Mouse (Mus musculus): Measurements from ENCODE around the gene Stard10. TPM values are rescaled to one million over a fixed set of nuclear protein-coding genes. Genes with fewer than 3 reads are reported as not detected.

The Stard10 gene
- polyA plus RNA-seq, 1 experiment: 13.5 TPM

DNA sequence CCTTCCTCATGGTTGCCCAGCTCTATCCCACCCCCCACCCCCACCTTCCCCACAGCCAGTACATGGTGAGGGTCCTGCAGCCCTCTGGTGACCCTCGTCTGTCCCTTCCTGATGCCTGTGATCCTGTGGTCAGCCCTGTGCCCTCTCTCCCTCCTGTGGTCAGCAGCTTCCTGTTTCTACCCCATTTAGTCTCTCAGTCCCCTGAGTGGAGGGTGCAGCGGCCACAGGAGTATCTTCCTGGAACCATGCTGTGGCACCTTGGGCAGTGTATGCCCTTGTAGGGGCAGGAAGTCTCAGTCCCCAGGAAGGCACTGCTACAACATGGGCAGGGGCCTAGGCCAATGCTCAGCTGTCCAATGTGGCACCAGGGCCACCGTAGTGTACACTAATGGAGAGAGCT lies 40.0 kb downstream of the Stard10 start:
- H3K4me1 ChIP-seq (ENCODE audit: control insufficient read depth, insufficient read depth, low read length): no peaks in the 10 kb centered on the region
- TF ChIP-seq POLR2A (IDR thresholded peaks at IDR 0.05; ENCODE audit: low read depth, low read length) (no peak), CTCF (IDR thresholded peaks at IDR 0.05; ENCODE audit: borderline replicate concordance, insufficient read depth, low read length) (no peak)
- no peak overlapping the region for H3K4me3 ChIP-seq (ENCODE audit: insufficient read depth, low read length)
- no peak overlapping the region for H3K27ac ChIP-seq (ENCODE audit: insufficient read depth, low read length)

DNA sequence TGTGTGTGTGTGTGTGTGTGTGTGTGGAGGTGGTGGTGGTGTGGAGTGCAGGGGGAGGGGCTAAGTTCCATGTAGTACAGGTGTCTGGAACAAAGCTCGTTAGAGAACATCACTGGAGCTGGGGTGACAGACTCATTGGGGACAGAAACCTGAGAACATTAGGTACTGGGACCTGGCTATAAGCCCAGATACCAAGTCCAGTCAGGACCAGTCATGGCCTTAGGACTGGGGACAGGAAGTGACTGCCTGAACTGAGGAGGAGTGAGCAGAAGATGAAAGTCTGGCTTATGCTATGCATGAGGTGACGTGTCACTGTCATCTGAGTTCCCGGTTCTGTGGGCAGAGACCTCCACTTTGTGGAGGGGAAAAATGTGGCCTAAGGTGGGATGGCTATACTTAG lies 43.5 kb downstream of the Stard10 start:
- Histone ChIP-seq H3K4me3 (ENCODE audit: insufficient read depth, low read length) (no peak overlapping the region), H3K4me1 (ENCODE audit: control insufficient read depth, insufficient read depth, low read length) (no peaks in the 10 kb centered on the region), H3K27ac (ENCODE audit: insufficient read depth, low read length) (no peak overlapping the region)
- TF ChIP-seq CTCF (IDR thresholded peaks at IDR 0.05; ENCODE audit: borderline replicate concordance, insufficient read depth, low read length) (no peak), POLR2A (IDR thresholded peaks at IDR 0.05; ENCODE audit: low read depth, low read length) (no peak)

DNA sequence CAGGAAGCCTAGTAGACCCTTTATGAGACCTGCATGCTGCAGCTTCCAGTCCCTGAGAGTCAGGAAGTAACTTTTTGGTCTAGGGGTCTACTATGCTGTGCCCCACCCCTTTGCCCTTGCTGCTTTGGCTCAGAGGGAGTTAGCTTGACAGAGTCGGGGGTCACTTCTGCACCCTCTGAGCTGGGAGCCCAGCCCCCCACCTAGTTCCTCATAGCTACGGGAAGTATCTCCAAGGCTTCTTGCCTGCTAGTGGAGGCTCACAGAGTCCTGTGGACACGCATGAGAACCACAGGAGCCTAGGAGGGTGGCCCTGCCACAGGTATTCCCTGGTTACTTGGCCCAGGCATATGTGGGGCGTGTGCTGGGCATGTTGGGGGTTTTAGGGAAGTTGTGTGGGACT lies 44.1 kb downstream of the Stard10 start:
- no peak overlapping the region for H3K27ac ChIP-seq (ENCODE audit: insufficient read depth, low read length)
- no peak overlapping the region for H3K4me3 ChIP-seq (ENCODE audit: insufficient read depth, low read length)
- no peaks in the 10 kb centered on the region for H3K4me1 ChIP-seq (ENCODE audit: control insufficient read depth, insufficient read depth, low read length)
- TF ChIP-seq POLR2A (IDR thresholded peaks at IDR 0.05; ENCODE audit: low read depth, low read length) (no peak), CTCF (IDR thresholded peaks at IDR 0.05; ENCODE audit: borderline replicate concordance, insufficient read depth, low read length) (no peak)

DNA sequence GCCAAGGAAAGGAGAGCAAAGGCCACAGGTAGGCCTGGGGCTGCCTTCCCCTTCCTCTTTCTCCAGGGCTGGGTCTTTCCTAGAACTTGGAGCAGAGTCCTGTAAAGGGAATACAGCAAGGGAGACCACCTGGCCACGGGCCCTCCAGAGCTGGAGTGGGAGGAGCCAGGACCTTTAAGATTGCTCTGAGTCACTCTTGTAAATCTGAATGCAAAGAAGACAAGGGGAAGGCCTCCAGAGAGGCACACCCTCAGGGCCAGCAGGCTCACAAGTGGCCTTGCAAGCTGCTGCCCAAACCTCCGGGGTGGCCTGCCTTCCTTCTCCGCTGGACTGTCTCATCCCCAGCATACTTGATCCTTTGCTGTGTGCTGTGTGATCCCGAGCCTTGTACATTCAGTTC lies 44.9 kb downstream of the Stard10 start:
- TF ChIP-seq POLR2A (IDR thresholded peaks at IDR 0.05; ENCODE audit: low read depth, low read length) (no peak), CTCF (IDR thresholded peaks at IDR 0.05; ENCODE audit: borderline replicate concordance, insufficient read depth, low read length) (no peak)
- Histone ChIP-seq H3K4me1 (ENCODE audit: control insufficient read depth, insufficient read depth, low read length) (no peaks in the 10 kb centered on the region), H3K4me3 (ENCODE audit: insufficient read depth, low read length) (no peak overlapping the region), H3K27ac (ENCODE audit: insufficient read depth, low read length) (no peak overlapping the region)

DNA sequence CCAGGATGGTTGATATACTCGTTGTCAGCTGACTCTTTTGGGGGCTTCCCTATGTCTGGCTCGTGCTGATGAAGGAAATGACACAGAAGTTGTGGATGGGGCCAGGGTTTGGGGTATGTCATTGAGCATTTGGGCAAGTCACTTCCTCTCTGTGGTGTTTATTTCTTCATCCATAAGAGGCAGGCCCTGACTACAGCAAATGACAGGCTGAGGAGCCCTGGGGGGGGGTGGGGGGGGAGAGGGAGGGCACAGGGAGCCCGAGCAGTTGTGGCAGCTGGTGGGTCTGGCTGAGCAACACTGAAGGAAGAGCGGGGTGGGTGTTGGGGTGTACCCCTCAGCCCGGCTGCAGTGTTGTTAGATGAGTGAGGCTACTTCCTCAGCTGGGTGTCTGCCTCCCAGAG lies 45.9 kb downstream of the Stard10 start:
- H3K4me3 ChIP-seq (ENCODE audit: insufficient read depth, low read length): no peak overlapping the region
- no peaks in the 10 kb centered on the region for H3K4me1 ChIP-seq (ENCODE audit: control insufficient read depth, insufficient read depth, low read length)
- H3K27ac ChIP-seq (ENCODE audit: insufficient read depth, low read length): no peak overlapping the region
- no peak for TF ChIP-seq POLR2A (IDR thresholded peaks at IDR 0.05; ENCODE audit: low read depth, low read length)
- no peak for TF ChIP-seq CTCF (IDR thresholded peaks at IDR 0.05; ENCODE audit: borderline replicate concordance, insufficient read depth, low read length)

DNA sequence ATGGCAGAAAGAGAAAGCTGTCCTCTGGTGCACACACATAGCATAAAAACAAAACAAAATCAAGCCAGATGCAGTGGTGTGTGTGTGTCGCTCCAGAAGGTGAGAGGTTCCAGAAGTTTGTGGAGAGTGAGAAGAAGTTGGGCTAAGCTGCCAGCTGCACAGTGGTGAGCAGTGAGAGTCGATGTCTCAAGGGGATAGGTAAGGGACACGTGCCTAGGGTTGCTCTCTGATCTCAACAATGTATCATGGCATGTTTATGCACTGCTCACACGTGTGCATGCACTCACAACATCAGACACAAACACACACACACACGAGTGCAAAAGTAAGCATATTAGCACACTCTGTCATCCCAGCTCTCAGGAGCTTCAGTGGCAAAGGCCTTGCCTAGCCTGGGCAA lies 47.0 kb downstream of the Stard10 start:
- no peak overlapping the region for H3K4me3 ChIP-seq (ENCODE audit: insufficient read depth, low read length)
- TF ChIP-seq POLR2A (IDR thresholded peaks at IDR 0.05; ENCODE audit: low read depth, low read length): no peak
- no peak for TF ChIP-seq CTCF (IDR thresholded peaks at IDR 0.05; ENCODE audit: borderline replicate concordance, insufficient read depth, low read length)
- H3K27ac ChIP-seq (ENCODE audit: insufficient read depth, low read length): no peak overlapping the region
- no peaks in the 10 kb centered on the region for H3K4me1 ChIP-seq (ENCODE audit: control insufficient read depth, insufficient read depth, low read length)

DNA sequence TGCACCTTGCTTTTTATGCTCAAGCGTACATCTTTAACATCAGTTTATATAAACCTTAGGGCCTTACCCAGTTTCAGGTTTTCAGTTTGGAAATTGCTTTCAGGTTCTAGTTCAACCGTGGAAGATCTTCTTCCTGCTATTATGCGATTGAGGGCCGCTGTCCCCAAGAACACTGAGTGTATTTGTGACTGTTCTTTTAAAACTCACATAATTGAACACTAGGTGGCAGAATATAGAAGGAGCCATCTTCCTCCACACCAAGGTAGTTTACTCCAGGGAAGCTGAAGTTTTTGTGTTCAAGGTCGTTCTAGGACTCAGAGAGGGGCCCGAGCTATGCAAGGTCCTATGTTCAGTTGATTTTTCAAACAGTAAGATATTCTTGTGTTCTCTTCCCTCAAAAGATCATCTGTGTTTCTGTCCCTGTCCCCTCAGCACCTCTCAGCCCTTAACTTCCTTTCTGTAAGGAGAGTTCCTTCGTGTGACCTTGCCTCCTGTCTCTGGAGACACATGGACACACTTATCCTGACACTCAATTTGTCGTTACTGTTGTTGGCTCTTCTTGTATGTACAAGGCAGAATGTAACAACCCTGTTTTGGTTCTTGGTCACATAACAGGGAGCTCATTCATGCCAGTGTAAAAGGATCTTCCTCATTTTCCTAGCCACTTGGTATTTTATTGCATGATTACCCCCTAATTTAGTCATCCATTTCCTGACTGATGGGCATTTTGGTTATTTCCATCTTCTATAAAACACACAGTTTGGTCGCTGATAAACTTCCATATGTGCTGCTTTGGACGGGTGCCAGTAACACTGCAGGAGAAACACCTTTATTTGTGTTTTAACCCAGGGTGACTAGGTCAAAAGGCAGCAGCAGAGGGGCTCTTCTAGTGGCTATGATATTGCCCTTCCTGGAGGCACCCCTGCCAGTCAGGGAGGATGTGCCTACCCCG lies 51.3 kb downstream of the Stard10 start:
- Histone ChIP-seq H3K4me1 (ENCODE audit: control insufficient read depth, insufficient read depth, low read length) (no peaks in the 10 kb centered on the region), H3K27ac (ENCODE audit: insufficient read depth, low read length) (no peak overlapping the region), H3K4me3 (ENCODE audit: insufficient read depth, low read length) (no peak overlapping the region)
- TF ChIP-seq POLR2A (IDR thresholded peaks at IDR 0.05; ENCODE audit: low read depth, low read length): no peak
- no peak for TF ChIP-seq CTCF (IDR thresholded peaks at IDR 0.05; ENCODE audit: borderline replicate concordance, insufficient read depth, low read length)

DNA sequence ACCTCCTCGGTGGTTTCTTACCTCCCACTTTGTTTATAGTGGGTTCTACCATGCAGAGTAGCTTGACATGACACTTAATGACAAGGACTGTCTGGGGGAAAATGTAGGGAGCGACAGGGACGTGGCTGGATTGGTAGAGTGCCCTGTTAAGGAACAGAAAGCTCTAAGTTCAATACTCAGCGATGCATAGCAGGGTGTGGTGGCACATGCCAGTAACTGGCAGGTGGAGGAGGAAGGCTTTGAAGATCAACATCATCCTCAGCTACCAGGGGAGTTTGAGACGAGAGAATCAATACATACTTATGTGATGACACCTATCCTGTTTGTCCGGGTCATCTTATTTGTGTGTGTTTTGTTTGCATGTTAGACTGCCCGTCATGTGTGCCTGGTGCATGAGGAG lies 52.8 kb downstream of the Stard10 start:
- Histone ChIP-seq H3K4me1 (ENCODE audit: control insufficient read depth, insufficient read depth, low read length) (no peaks in the 10 kb centered on the region), H3K27ac (ENCODE audit: insufficient read depth, low read length) (no peak overlapping the region), H3K4me3 (ENCODE audit: insufficient read depth, low read length) (no peak overlapping the region)
- TF ChIP-seq POLR2A (IDR thresholded peaks at IDR 0.05; ENCODE audit: low read depth, low read length): no peak
- no peak for TF ChIP-seq CTCF (IDR thresholded peaks at IDR 0.05; ENCODE audit: borderline replicate concordance, insufficient read depth, low read length)

DNA sequence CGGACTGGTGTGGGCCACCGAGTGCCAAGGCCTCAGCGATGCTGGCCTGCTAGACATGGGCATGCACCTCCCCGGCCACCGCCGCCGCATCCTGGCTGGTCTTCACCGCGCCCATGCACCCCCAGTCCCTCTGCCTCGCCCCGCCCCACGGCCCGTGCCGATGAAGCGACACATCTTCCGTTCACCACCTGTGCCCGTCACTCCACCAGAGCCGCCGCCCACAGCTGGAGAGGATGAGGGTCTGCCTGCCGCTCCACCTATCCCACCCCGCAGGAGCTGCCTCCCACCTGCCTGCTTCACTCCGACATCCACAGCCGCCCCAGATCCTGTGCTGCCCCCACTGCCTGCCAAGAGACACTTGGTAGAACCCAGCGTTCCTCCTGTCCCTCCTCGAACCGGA lies 56.2 kb downstream of the Stard10 start:
- no peak overlapping the region for H3K4me3 ChIP-seq (ENCODE audit: insufficient read depth, low read length)
- no peak for TF ChIP-seq CTCF (IDR thresholded peaks at IDR 0.05; ENCODE audit: borderline replicate concordance, insufficient read depth, low read length)
- no peak for TF ChIP-seq POLR2A (IDR thresholded peaks at IDR 0.05; ENCODE audit: low read depth, low read length)
- H3K27ac ChIP-seq (ENCODE audit: insufficient read depth, low read length): no peak overlapping the region
- peaks cover 5% of the 10 kb centered on the region; the same call in 1 of the 2 replicates for H3K4me1 ChIP-seq (ENCODE audit: control insufficient read depth, insufficient read depth, low read length)

DNA sequence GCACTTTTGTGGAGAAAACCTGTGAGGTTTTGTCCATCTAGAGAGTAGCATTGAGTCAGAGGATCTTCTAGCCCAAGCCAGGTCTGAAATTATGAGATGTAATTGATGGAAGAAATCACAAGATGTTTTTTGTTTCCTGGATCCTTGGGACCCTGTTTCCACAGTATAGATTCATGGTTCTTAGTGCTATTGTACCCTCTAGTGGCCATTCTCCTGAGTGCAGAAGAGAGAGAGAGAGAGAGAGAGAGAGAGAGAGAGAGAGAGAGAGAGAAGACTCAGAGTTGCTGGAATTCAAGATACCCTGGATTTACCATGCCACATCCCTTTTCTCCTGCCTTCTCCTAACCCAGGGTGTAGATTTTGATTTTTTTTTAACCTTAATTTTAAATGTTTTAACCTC lies 57.3 kb downstream of the Stard10 start:
- Histone ChIP-seq H3K27ac (ENCODE audit: insufficient read depth, low read length) (no peak overlapping the region), H3K4me1 (ENCODE audit: control insufficient read depth, insufficient read depth, low read length) (peaks cover 7% of the 10 kb centered on the region; the same call in 1 of the 2 replicates)
- TF ChIP-seq POLR2A (IDR thresholded peaks at IDR 0.05; ENCODE audit: low read depth, low read length) (no peak), CTCF (IDR thresholded peaks at IDR 0.05; ENCODE audit: borderline replicate concordance, insufficient read depth, low read length) (no peak)

More for the DNA sequence above, 57.3 kb downstream of the Stard10 start:
- H3K4me3 ChIP-seq (ENCODE audit: insufficient read depth, low read length): no peak overlapping the region

All from embryonic fibroblast, embryonic 13.5 days (primary cell).